Mouse (Mus musculus) MEL (cell line): Measurements from ENCODE around the gene Man1c1. TPM values are rescaled to one million over a fixed set of nuclear protein-coding genes. Genes with fewer than 3 reads are reported as not detected.

Experiments used
- DNase-seq: peaks from one replicate; pipeline ENCODE4 v3.0.0; 2011; ENCODE audit warnings: low read depth, low spot score
- H3K27ac ChIP-seq: 2 replicates; pipeline ENCODE4 v1.5.1; 2012; ENCODE audit warnings: low read depth, mild to moderate bottlenecking, control low read depth, low read length, moderate library complexity; ENCODE audit not compliant: control insufficient read depth
- H3K27me3 ChIP-seq, 2 experiments: fragments of 150-350 bp in 1 of 2; sonication (generic) in 1 of 2; 2 replicates each; pipeline ENCODE4 v1.6.1; 2012; ENCODE audit warnings: low read length in 2 of 2, mild to moderate bottlenecking in 2 of 2, improper control_type of control experiment in 1 of 2, moderate library complexity in 1 of 2; ENCODE audit not compliant: insufficient read depth in 2 of 2, control insufficient read depth in 1 of 2
- H3K36me3 ChIP-seq, 2 experiments: 2 replicates each; pipeline ENCODE4 v1.6.1; 2012 to 2014; ENCODE audit warnings: low read length in 2 of 2, improper control_type of control experiment in 1 of 2, inconsistent platforms in 1 of 2, mild to moderate bottlenecking in 1 of 2; ENCODE audit not compliant: insufficient read depth in 2 of 2, control insufficient read depth in 1 of 2
- H3K4me1 ChIP-seq, 2 experiments: fragments of 150-350 bp in 1 of 2; sonication (generic) in 1 of 2; 2 replicates each; pipeline ENCODE4 v1.6.1; 2012; ENCODE audit warnings: low read length in 2 of 2, improper control_type of control experiment in 1 of 2, mild to moderate bottlenecking in 1 of 2; ENCODE audit not compliant: insufficient read depth in 2 of 2, control insufficient read depth in 1 of 2
- H3K4me3 ChIP-seq, 2 experiments: fragments of 150-350 bp in 1 of 2; sonication (generic) in 1 of 2; 2 replicates each; pipeline ENCODE4 v1.5.1; 2012; ENCODE audit warnings: low read depth in 2 of 2, low read length in 2 of 2, mild to moderate bottlenecking in 2 of 2, moderate library complexity in 2 of 2, control low read depth in 1 of 2, improper control_type of control experiment in 1 of 2; ENCODE audit not compliant: control insufficient read depth in 1 of 2, insufficient read depth in 1 of 2
- H3K79me2 ChIP-seq: 2 replicates; pipeline ENCODE4 v1.6.1; 2012; ENCODE audit warnings: mild to moderate bottlenecking, low read length, moderate library complexity; ENCODE audit not compliant: control insufficient read depth, poor library complexity, insufficient read depth
- H3K9ac ChIP-seq: 2 replicates; pipeline ENCODE4 v1.6.1; 2012; ENCODE audit warnings: low read depth, mild to moderate bottlenecking, control low read depth, low read length, moderate library complexity; ENCODE audit not compliant: control insufficient read depth, poor library complexity, severe bottlenecking
- H3K9me3 ChIP-seq: fragments of 150-350 bp; sonication (generic); replicated peaks from 2 replicates; pipeline ENCODE4 v1.6.1; 2012; ENCODE audit warnings: mild to moderate bottlenecking, low read length, improper control_type of control experiment, moderate library complexity; ENCODE audit not compliant: insufficient read depth
- BHLHE40 ChIP-seq: IDR thresholded peaks from 2 replicates; pipeline ENCODE4 v1.6.1; 2012; ENCODE audit warnings: low read depth, mild to moderate bottlenecking, inconsistent platforms, low read length, improper control_type of control experiment, borderline replicate concordance
- CHD1 ChIP-seq: IDR thresholded peaks from 2 replicates; pipeline ENCODE4 v1.6.1; 2012; ENCODE audit warnings: low read depth, mild to moderate bottlenecking, inconsistent platforms, low read length, improper control_type of control experiment
- CHD2 ChIP-seq: IDR thresholded peaks from 2 replicates; pipeline ENCODE4 v1.6.1; 2011; ENCODE audit warnings: low read length, improper control_type of control experiment
- E2F4 ChIP-seq: IDR thresholded peaks from 2 replicates; pipeline ENCODE4 v1.6.1; 2011; ENCODE audit warnings: low read depth, low read length, improper control_type of control experiment, borderline replicate concordance
- ELF1 ChIP-seq: IDR thresholded peaks from 2 replicates; pipeline ENCODE4 v1.6.1; 2014; ENCODE audit warnings: low read depth, mild to moderate bottlenecking, inconsistent platforms, low read length, improper control_type of control experiment, moderate library complexity
- EP300 ChIP-seq, 2 experiments: IDR thresholded peaks; 2 replicates each; pipeline ENCODE4 v1.6.1; 2011; ENCODE audit warnings: improper control_type of control experiment in 2 of 2, low read length in 2 of 2, low read depth in 1 of 2, mild to moderate bottlenecking in 1 of 2
- GABPA ChIP-seq: IDR thresholded peaks from 2 replicates; pipeline ENCODE4 v1.6.1; 2012; ENCODE audit warnings: low read depth, mild to moderate bottlenecking, inconsistent platforms, low read length, improper control_type of control experiment, moderate library complexity
- GATA1 ChIP-seq: IDR thresholded peaks from 2 replicates; pipeline ENCODE4 v1.6.1; 2011; ENCODE audit warnings: low read depth, low read length, improper control_type of control experiment
- HCFC1 ChIP-seq: IDR thresholded peaks from 2 replicates; pipeline ENCODE4 v1.6.1; 2012; ENCODE audit warnings: low read depth, mild to moderate bottlenecking, inconsistent platforms, low read length, improper control_type of control experiment, moderate library complexity
- JUND ChIP-seq: IDR thresholded peaks from 2 replicates; pipeline ENCODE4 v1.6.1; 2011; ENCODE audit warnings: low read depth, mild to moderate bottlenecking, improper control_type of control experiment, low read length
- MAX ChIP-seq: IDR thresholded peaks from 2 replicates; pipeline ENCODE4 v1.6.1; 2011; ENCODE audit warnings: low read length, improper control_type of control experiment
- MAZ ChIP-seq: IDR thresholded peaks from 2 replicates; pipeline ENCODE4 v1.6.1; 2012; ENCODE audit warnings: low read depth, mild to moderate bottlenecking, inconsistent platforms, low read length, improper control_type of control experiment
- MEF2A ChIP-seq: IDR thresholded peaks from 2 replicates; pipeline ENCODE4 v1.6.1; 2014; ENCODE audit warnings: low read depth, mild to moderate bottlenecking, inconsistent platforms, low read length, improper control_type of control experiment; ENCODE audit not compliant: poor library complexity, insufficient replicate concordance, severe bottlenecking; ENCODE audit errors: extremely low read depth
- MYB ChIP-seq: IDR thresholded peaks from 2 replicates; pipeline ENCODE4 v1.6.1; 2011; ENCODE audit warnings: mild to moderate bottlenecking, low read depth, low read length, improper control_type of control experiment
- NRF1 ChIP-seq: IDR thresholded peaks from 2 replicates; pipeline ENCODE4 v1.6.1; 2014; ENCODE audit warnings: low read depth, mild to moderate bottlenecking, inconsistent platforms, low read length, improper control_type of control experiment, moderate library complexity; ENCODE audit not compliant: poor library complexity, insufficient read depth, severe bottlenecking
- POLR2AphosphoS2 ChIP-seq: IDR thresholded peaks from 2 replicates; pipeline ENCODE4 v1.6.1; 2011; ENCODE audit warnings: low read length, improper control_type of control experiment
- RCOR1 ChIP-seq: IDR thresholded peaks from 2 replicates; pipeline ENCODE4 v1.6.1; 2012; ENCODE audit warnings: low read depth, mild to moderate bottlenecking, inconsistent platforms, low read length, improper control_type of control experiment
- SIN3A ChIP-seq: IDR thresholded peaks from 2 replicates; pipeline ENCODE4 v1.6.1; 2012; ENCODE audit warnings: low read length, improper control_type of control experiment, inconsistent platforms
- SMC3 ChIP-seq: IDR thresholded peaks from 2 replicates; pipeline ENCODE4 v1.6.1; 2011; ENCODE audit warnings: low read depth, low read length, improper control_type of control experiment
- TBP ChIP-seq: IDR thresholded peaks from 2 replicates; pipeline ENCODE4 v1.8.0; 2011; ENCODE audit warnings: low read depth, low read length, improper control_type of control experiment
- TCF12 ChIP-seq: IDR thresholded peaks from 2 replicates; pipeline ENCODE4 v1.6.1; 2014; ENCODE audit warnings: low read depth, mild to moderate bottlenecking, inconsistent platforms, low read length, improper control_type of control experiment, moderate library complexity
- USF1 ChIP-seq: IDR thresholded peaks from 2 replicates; pipeline ENCODE4 v1.6.1; 2014; ENCODE audit warnings: low read depth, mild to moderate bottlenecking, inconsistent platforms, low read length, improper control_type of control experiment, moderate library complexity
- USF2 ChIP-seq, 2 experiments: IDR thresholded peaks; 2 replicates each; pipeline ENCODE4 v1.6.1; 2011 to 2012; ENCODE audit warnings: improper control_type of control experiment in 2 of 2, low read length in 2 of 2, borderline replicate concordance in 1 of 2, inconsistent platforms in 1 of 2, low read depth in 1 of 2, mild to moderate bottlenecking in 1 of 2; ENCODE audit not compliant: insufficient read depth in 1 of 2
- polyA plus RNA-seq, 2 experiments: library from polyadenylated mRNA; stranded (reverse) in 1 of 2; unstranded in 1 of 2; fragments of >175 nt in 1 of 2; fragments of >200 nt in 1 of 2; gene quantifications; 2 replicates each; pipeline versions ENCODE4 v1.2.1 to v1.2.4; 2012; ENCODE audit warnings: low replicate concordance in 2 of 2, low read depth in 1 of 2; ENCODE audit not compliant: insufficient read length in 2 of 2, insufficient read depth in 1 of 2, missing spikeins in 1 of 2
- total RNA-seq: library from RNA; depleted of rRNA; stranded (reverse); fragments of 300-350 nt; gene quantifications from 2 replicates; pipeline ENCODE4 v1.2.3, GENCODE M21; 2012

Gene Man1c1
- total and polyA plus RNA-seq, 3 experiments = 1.9 to 5.2 TPM; not detected in 1

DNA sequence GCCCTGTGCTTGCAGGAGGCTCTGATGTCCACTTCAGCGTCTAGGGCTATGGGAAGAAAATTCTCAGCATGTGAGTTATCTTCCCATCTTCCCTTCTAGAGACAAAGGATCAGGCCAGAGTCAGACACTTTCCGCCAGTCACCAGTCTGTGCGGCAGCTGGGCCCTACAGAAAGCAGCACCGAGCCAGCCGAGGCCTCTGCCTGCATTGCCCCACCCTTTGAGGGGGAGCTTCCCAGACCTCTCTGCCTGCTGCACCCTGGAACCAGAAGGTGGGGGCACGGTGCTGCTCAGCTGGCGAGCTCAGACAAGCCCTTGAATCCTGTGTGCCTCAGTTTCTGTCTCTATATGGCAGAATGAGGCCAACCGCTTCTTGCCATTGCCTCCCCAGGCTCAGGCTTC lies 122.7 kb downstream of the Man1c1 start:
- DNase-seq = no peak
- TF ChIP-seq POLR2AphosphoS2 = no peak
- TF ChIP-seq RCOR1 = no peak
- TF ChIP-seq TBP = no peak
- no peak for TF ChIP-seq CHD2
- TF ChIP-seq JUND = no peak
- no peak for TF ChIP-seq USF2 (IDR thresholded peaks at IDR 0.05; ENCODE audit: borderline replicate concordance in 1 of 2, insufficient read depth in 1 of 2, low read depth in 1 of 2, low read length in 2 of 2)
- no peak for TF ChIP-seq TCF12
- TF ChIP-seq MEF2A = no peak
- no peak for TF ChIP-seq CHD1
- no peak for TF ChIP-seq MAZ
- no peak for TF ChIP-seq GATA1
- TF ChIP-seq NRF1 = no peak
- H3K27ac ChIP-seq = no peak overlapping the region
- no peaks in the 10 kb centered on the region for H3K9me3 ChIP-seq
- no peak overlapping the region for H3K9ac ChIP-seq
- no peaks in the 10 kb centered on the region; a peak in 1 of 4 replicates for H3K36me3 ChIP-seq
- H3K79me2 ChIP-seq = no peaks in the 10 kb centered on the region
- H3K4me1 ChIP-seq = peaks cover 0 to 11% of the 10 kb centered on the region in 2 experiments; a peak in 2 of 4 replicates
- no peaks in the 10 kb centered on the region for H3K27me3 ChIP-seq
- H3K4me3 ChIP-seq = no peak overlapping the region

DNA sequence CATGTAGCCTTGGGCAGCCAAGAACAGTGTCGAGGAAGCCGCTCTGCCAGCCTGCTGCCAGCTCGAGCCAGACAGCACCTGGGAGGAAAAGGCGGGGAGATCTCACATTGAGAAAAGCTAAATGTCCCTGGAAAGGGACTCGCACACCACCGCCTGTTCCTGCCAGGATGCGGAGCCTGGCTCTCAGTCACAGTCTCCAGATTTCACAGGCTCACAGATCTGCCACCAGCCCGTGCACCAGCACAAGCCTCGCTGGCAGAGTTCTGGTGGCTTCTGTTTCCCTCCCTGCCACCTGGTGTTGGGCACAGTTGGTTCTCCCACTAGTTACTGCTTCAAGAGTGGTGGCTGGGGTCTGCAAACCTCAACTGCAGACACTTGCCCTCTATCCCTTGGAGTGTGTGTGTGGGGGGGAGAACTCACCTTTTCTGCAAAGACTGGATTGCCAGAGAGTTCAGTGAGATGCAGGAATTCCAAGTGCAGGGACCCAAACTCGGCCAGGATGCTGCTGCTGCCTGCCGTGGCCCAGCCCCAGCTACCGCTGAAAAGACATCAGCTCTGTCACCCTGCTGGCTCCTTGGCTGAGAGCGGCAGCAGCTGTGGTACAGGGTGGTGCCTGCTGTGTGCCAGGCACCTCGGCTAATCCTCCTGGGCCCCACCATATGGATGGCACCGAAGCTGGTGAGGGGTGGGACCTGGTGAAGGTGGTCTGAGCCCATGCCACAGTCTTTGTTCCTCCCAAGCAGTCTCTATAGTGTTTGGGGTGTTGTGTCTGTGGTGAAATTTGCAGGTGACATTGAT lies 123.5 kb downstream of the Man1c1 start:
- no peak for DNase-seq
- Histone ChIP-seq H3K9me3 (no peaks in the 10 kb centered on the region), H3K9ac (no peak overlapping the region), H3K27ac (no peak overlapping the region), H3K79me2 (no peaks in the 10 kb centered on the region), H3K4me1 (peaks cover 0 to 11% of the 10 kb centered on the region in 2 experiments; a peak in 2 of 4 replicates), H3K36me3 (no peaks in the 10 kb centered on the region; a peak in 1 of 4 replicates), H3K4me3 (no peak overlapping the region), H3K27me3 (no peaks in the 10 kb centered on the region)
- no peak for TF ChIP-seq JUND
- no peak for TF ChIP-seq USF1
- no peak for TF ChIP-seq RCOR1
- TF ChIP-seq MYB = no peak
- TF ChIP-seq MAX = no peak
- no peak for TF ChIP-seq TBP
- TF ChIP-seq SIN3A = no peak
- no peak for TF ChIP-seq GABPA
- no peak for TF ChIP-seq CHD1
- no peak for TF ChIP-seq E2F4
- TF ChIP-seq HCFC1 = no peak
- no peak for TF ChIP-seq BHLHE40
- no peak for TF ChIP-seq SMC3
- no peak for TF ChIP-seq EP300 (IDR thresholded peaks at IDR 0.05; ENCODE audit: low read depth in 1 of 2, low read length in 2 of 2)
- no peak for TF ChIP-seq POLR2AphosphoS2
- TF ChIP-seq ELF1 = no peak
- TF ChIP-seq TCF12 = no peak
- TF ChIP-seq CHD2 = no peak
